Mouse (Mus musculus): ENCODE measurements around the gene Noto.
"Not testable (repeated sequence)": the region's sequence is repeated elsewhere in the genome, so short reads cannot be mapped to it uniquely, and the experiment has no call there.

DNA sequence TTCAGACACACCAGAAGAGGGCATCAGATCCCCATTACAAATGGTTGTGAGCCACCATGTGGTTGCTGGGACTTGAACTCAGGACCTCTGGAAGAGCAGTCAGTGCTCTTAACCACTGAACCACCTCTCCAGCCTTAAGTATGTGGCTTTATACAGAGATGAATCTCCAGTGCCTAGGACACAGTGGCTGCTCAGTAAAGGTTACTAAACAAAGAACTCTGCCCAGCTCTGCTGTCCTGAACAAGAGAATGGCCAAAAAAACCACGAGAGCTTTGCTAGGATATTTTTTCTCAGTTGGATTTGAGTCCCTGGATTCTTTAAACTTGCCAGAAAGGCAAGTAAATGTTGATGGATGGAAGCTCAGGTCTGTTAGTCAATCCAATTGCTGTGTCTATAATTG is 26.5 kb downstream of the Noto start:
- not testable (repeated sequence) for TF ChIP-seq CTCF (IDR thresholded peaks at IDR 0.05 in 2 of 3, conservative IDR thresholded peaks at IDR 0.05 in 1 of 3; ENCODE audit: control insufficient read depth in 1 of 3, insufficient read depth in 1 of 3, low read depth in 2 of 3, low read length in 3 of 3, poor library complexity in 1 of 3, severe bottlenecking in 1 of 3); POLR2A (IDR thresholded peaks at IDR 0.05; ENCODE audit: control insufficient read depth in 1 of 2, insufficient read depth in 1 of 2, low read depth in 1 of 2, low read length in 2 of 2, poor library complexity in 1 of 2); EP300 (IDR thresholded peaks at IDR 0.05; ENCODE audit: low read depth in 1 of 2, low read length in 2 of 2); CHD1 (IDR thresholded peaks at IDR 0.05; ENCODE audit: low read depth, low read length); ELF1 (IDR thresholded peaks at IDR 0.05; ENCODE audit: low read depth, low read length); JUND (IDR thresholded peaks at IDR 0.05; ENCODE audit: low read depth, low read length); CHD2 (IDR thresholded peaks at IDR 0.05; ENCODE audit: low read length); USF1 (IDR thresholded peaks at IDR 0.05; ENCODE audit: low read depth, low read length); ZC3H11A (IDR thresholded peaks at IDR 0.05; ENCODE audit: low read depth, low read length); SMC3 (IDR thresholded peaks at IDR 0.05; ENCODE audit: low read depth, low read length); GABPA (IDR thresholded peaks at IDR 0.05; ENCODE audit: low read depth, low read length); E2F4 (IDR thresholded peaks at IDR 0.05; ENCODE audit: borderline replicate concordance, low read depth, low read length)
- TF ChIP-seq TBP (IDR thresholded peaks at IDR 0.05; ENCODE audit: low read depth, low read length), result peak; percentile 81
